Mouse (Mus musculus): ENCODE measurements around the gene Map2k7. TPM values are rescaled to one million over a fixed set of nuclear protein-coding genes. Genes with fewer than 3 reads are reported as not detected.

Map2k7 gene
- total RNA-seq, 2 experiments from 2014 or later: 89.3 to 95.0 TPM

GRCm38 (mm10) chr8:4258678-4259077, 20.1 kb downstream of the Map2k7 start:
- no peak for DNase-seq

GRCm38 (mm10) chr8:4259125-4259804, 20.7 kb downstream of the Map2k7 start, which contains the start of gene Ctxn1:
Gene Ctxn1 (minus strand): TSS chr8:4259274.
- peak; percentile 98 to 100 for DNase-seq

- no peak for DNase-seq
Measured at GRCm38 (mm10) chr8:4259805-4260170, 21.2 kb downstream of the Map2k7 start.

GRCm38 (mm10) chr8:4263105-4263791, 24.7 kb downstream of the Map2k7 start:
- DNase-seq: no peak

- DNase-seq: no peak
Measured at GRCm38 (mm10) chr8:4265160-4265914, 26.8 kb downstream of the Map2k7 start.

GRCm38 (mm10) chr8:4267627-4268026, 29.1 kb downstream of the Map2k7 start:
- DNase-seq: peak; percentile 28 to 62

GRCm38 (mm10) chr8:4269609-4270008, 31.1 kb downstream of the Map2k7 start:
- no peak for DNase-seq

GRCm38 (mm10) chr8:4275275-4276110, 37.0 kb downstream of the Map2k7 start, which contains the start of gene Timm44:
Gene Timm44 (minus strand): TSS chr8:4275913.
- peak; percentile 97 to 98 for DNase-seq

GRCm38 (mm10) chr8:4276111-4276465, 37.5 kb downstream of the Map2k7 start:
- no peak for DNase-seq

- no peak for DNase-seq
Measured at GRCm38 (mm10) chr8:4292738-4293137, 54.2 kb downstream of the Map2k7 start.

Other genes with a start within 250 kb of the Map2k7 start
- 1 to 10 TPM; 1.5 to 3.6 TPM for gene Cd209f, start 132.9 kb upstream of the Map2k7 start, total RNA-seq (2021)
- gene Cd209g, start 104.6 kb upstream of the Map2k7 start, total RNA-seq (2021): 1 to 10 TPM in 1 of 2 experiments, under 1 TPM in 1; 0.86 to 1.1 TPM
- 10 to 100 TPM; 29.4 to 38.5 TPM for gene Evi5l, start 72.2 kb upstream of the Map2k7 start, total RNA-seq (2021)
- 1 to 10 TPM; 3.7 to 4.0 TPM for gene Prr36, start 21.3 kb upstream of the Map2k7 start, total RNA-seq (2021)
- gene Lrrc8e, start 11.9 kb upstream of the Map2k7 start, total RNA-seq (2021): 10 to 100 TPM; 21.4 to 24.1 TPM
- gene Gm49320, start 125 bp downstream of the Map2k7 start, total RNA-seq (2021): 1 to 10 TPM in 1 of 2 experiments, not detected in 1; 1.7 TPM
- 10 to 100 TPM; 11.1 to 11.5 TPM for gene Tgfbr3l, start 9.5 kb downstream of the Map2k7 start, total RNA-seq (2021)
- 10 to 100 TPM; 25.6 to 32.1 TPM for gene Snapc2, start 14.3 kb downstream of the Map2k7 start, total RNA-seq (2021)
- gene Ctxn1, start 20.5 kb downstream of the Map2k7 start, total RNA-seq (2021): 1 to 10 TPM; 5.5 to 7.3 TPM
- 10 to 100 TPM; 93.2 to 96.9 TPM for gene Timm44, start 37.2 kb downstream of the Map2k7 start, total RNA-seq (2021)
- 10 to 100 TPM; 14.8 to 15.5 TPM for gene Ccl25, start 86.5 kb downstream of the Map2k7 start, total RNA-seq (2021)
- 100 to 1,000 TPM in 1 of 2 experiments, 10 to 100 TPM in 1; 96.6 to 121 TPM for gene Elavl1, start 86.7 kb downstream of the Map2k7 start, total RNA-seq (2021)